Mouse (Mus musculus) kidney, postnatal 36 days (tissue): Measurements from ENCODE around the gene Grik1.

Experiments
- DNase-seq, 2 experiments: peaks; one replicate each; pipeline ENCODE4 v3.0.0; 2021 to 2022; ENCODE audit warnings: mixed read lengths in 2 of 2

Gene Grik1

DNA sequence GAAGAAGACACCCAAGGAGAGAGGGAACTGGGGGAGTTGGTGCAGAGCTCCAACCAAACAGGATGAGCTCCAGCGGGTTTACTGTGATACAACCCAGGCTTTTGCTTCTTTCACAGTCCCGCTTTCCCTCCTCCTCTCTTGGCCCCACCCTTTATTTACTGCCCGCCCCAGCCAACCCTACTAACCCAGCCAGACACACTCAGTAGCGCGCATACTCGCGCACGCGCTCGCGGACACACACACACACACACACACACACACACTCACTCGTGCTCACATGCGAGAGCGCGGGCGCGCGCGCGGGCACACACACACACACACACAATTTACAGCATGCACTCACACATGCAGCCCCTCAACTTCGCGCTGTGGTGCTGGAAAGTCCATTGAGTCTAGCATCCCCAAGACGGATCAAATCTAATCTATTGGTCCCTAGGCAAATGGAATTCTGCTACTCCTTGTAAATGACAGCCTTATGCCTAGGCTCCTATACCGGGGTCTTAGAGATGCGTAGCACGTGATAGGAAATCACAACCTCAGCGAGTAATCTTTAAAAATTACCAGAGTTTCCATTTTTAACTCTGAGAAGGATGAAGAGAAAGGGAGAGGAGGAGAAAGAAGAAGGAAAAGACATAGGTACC lies at the start of gene Grik1:
Grik1 (minus strand) TSS at position 134 of the 641 bp plus-strand sequence.
- no peak for DNase-seq

DNA sequence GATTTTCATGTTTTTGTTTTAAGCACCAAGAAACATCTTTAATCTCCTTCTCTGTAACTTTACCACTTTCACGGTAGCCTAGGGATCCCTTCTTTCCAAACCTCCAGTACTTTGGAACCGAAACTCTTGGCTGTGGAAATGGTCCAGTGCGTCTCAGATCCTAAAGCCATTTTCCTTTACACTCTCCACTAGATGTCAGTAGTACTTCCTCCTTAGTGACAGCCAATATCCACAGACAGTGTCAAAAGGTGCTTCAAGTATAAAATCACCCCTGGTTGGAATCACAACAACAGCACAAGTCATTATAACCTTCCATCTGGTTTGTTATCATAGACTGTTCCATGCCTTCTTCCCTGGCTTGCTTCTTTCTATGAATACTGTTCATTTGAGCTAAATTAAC lies 4.1 kb upstream of the Grik1 start:
- no peak for DNase-seq

DNA sequence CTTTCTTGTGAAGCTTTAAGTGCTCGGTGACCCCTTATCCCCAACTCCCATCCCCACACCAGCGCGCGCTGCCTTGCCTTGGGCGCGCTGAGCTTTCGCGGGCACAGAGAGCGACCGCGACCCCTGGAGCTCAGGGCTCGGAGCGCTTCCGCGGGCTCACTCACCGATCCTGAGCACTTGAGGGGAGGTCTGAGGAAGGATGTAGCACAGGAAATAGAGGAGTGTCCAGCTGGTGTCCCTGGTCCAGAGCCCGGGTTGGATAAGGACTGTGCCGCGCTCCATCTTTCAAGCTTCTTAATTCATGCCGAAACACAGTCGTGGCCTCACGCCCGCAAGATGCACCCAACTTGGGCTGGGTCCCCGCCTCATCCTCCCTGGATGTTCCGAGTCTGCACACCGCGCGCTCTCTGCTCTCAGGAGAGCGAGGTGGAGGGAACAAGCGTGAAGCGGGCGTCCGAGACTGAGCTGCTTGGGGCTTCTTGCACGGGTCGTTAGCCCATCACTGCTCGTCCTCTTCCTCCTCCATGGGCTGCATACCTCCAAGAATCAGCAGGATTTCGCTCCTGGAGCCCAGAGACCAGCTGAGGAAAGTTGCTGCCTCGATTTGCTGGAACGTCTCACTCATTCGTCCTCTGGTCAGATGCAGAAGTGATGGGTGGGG lies 514 bp downstream of the Grik1 start:
- no peak for DNase-seq

DNA sequence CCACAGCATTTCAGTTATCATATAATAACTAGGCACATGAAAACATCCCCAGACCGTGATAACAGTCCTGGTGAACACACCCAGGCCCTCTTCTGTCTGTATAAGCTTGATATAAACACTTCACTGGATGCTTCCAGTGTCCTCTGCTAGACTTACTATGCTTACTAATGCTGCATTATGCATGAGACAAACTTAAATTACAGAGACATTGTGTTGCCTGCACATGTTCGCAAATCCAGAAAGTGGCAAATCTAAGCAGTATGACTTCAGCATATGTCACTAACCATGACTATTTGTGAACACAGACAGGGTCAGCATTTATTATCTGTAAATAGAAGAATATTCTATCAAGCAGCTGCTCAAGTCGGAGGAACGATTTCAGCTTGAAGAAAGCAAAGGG lies 31.7 kb downstream of the Grik1 start:
- no peak for DNase-seq

DNA sequence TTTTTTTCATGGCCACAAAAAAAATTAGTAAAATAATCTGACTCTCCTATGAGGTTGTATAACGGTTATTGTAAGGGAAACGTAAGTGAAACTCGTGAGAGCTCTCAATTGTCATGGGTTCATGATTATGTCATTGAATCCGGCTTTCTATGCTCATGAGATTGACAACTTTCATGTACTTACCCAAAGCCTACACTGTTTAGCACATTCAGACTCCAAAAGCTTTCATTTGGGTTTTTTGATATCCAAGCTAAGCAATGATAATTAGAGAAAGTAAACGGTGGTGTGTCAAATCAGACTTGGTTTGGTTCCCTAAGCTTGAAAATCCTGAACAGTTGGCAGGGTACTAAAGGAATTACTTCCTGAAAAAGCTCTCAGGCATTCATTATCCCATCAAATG lies 33.0 kb downstream of the Grik1 start:
- DNase-seq, result no peak

DNA sequence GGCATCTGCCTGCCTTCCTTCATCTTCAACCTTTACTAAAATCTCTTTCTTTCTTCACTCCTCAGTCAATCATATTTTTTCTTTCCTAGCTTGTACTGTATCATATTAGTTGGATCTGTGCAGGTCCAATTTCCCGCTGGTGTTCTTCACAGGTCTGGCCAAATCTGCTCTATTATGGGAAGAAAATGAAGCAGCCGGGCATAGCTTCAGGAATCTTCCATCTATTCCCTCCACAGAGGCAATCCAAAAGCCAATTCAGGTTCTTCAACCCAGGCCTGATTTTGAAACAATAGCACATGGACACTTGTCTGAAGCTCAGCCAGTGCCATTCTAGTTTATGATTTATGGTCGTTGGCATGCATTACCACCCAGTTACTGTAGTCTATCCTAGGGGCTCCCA lies 34.0 kb downstream of the Grik1 start:
- no peak for DNase-seq

DNA sequence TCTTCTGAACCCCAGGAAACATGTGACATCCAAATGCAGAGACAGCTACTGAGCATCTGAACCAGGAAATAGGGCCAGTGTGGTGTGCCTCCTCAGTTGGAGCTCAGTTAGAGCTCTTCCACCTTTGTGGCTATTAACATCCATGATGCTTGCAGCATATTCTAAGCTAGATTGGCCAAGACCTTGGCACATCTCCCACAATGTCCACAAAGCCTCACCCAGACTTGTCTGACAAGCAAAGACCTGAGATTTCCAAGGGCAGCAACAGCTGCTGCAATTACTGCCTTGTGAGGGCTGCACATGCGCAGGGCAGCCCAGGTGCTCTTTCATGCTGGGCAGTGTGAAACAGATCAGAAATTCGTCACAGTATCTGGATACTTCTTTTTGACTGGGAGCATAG lies 37.4 kb downstream of the Grik1 start:
- no peak for DNase-seq

DNA sequence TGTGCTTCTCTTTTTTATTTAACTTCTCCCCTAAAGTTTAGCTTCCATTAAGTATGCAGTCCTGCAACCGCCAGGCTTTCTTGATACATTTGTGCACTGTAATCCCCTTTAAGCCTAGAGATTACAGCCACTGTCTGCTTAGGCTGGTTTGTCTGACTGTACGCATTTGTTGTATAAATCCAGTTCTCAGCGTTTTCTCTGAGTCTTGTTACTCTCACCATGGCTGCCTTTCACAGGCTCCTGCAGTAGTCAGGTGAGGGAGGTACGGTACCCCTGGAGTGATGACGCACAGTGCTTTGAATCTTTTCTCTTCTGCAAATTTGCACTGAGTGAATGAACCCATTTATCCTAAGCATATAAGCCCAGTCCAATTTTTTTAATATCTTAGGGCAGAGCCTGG lies 39.0 kb downstream of the Grik1 start:
- DNase-seq, result no peak

DNA sequence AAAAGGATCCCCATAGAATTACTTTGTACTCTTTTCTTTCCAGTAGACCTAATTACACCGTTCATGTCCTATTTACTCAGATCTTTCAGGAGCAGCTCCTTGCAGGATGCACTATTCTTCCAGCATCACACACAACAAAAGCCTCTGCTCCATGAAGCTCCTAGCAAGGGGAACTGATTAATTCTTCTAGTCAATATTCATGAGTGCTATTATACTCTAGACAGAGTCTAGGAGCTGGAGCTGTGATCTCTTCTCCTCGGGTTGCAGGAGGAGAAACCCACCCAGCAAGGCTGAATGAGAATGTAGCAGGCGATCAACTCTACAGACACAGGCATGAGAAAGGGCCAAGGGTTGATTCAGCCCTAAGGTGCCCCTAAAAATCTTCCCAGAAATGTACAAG lies 40.2 kb downstream of the Grik1 start:
- DNase-seq, result no peak

- DNase-seq, result no peak
Measured at GRCm38 (mm10) chr16:88247586-88247985, 42.5 kb downstream of the Grik1 start.

GRCm38 (mm10) chr16:88244658-88245057 lies 45.4 kb downstream of the Grik1 start:
- no peak for DNase-seq

DNA sequence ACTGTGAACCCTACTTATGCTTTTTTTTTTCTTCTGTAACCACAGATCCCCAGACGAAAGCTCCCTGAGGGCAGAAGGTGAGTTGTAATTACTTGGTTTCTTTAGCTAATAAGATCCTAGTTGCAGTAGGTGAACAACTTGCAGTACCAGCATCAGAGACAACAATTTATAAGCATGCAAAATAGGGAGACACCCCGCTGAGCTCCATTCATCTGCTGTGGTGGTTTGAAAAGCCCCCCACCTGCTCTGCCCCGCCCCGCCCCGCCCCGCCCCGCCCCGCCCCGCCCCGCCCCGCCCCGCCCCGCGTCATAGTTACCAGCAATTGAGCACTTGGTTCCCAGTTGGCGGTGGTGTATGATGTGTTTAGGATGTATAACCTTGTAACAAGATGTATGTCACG lies 64.4 kb downstream of the Grik1 start:
- no peak for DNase-seq

DNA sequence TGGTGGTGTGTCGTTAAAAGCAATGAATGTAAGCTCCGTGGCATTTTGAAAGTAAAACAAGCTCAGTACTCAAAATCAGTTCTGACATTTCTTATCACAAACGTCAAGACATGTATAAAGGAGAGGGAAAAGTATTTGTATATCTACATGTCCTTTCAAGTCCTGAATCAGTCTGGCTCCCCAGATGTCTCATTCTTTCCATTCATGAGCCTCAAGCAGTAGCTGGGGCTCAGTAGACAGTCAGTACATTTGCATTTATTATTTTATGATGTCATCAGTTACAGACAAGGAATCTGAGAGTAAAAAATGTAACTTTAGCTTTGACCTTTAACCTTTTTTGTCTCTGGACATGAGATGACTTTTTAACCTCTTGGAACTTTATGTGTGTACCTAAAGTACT lies 68.1 kb downstream of the Grik1 start:
- no peak for DNase-seq

DNA sequence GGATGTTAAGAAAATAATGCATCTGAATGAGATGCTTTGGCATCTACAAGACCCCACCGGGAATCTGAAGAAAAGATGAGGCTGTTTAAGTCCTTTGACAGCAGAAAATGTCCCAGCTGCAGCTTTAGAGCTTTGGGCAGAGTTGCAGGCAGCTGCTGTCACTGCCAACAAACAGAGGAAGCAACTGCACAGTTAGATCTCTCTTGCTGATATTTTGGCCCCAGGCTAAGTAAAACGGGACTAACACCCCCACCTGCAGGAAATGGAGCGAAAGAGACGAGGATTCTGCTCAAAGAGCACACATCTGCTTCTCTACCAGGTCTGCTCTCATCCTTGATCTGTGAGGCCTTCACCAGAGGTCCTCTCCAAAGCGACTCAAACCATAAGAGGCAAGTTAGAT lies 77.5 kb downstream of the Grik1 start:
- no peak for DNase-seq

DNA sequence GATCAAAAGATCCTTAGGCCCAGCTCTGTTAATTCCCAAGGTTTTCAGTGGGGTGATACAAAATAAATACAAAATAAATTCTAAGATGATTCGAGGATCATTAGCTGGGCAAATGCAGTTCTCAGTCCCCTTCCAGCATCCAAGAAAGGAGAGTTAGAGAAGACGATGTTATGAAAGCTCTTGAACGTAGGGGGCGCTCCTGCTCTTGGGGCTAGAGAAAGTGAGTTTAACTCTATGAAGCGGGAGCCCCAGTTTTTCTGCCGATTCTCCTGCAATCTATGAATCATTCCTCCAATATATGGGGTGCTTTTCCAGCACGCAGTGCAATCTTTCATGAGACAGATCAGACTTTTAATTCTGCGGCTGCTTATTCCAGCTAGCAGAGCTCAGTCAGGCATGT lies 78.2 kb downstream of the Grik1 start:
- DNase-seq, result peak in 1 of 2 experiments; percentile 5

DNA sequence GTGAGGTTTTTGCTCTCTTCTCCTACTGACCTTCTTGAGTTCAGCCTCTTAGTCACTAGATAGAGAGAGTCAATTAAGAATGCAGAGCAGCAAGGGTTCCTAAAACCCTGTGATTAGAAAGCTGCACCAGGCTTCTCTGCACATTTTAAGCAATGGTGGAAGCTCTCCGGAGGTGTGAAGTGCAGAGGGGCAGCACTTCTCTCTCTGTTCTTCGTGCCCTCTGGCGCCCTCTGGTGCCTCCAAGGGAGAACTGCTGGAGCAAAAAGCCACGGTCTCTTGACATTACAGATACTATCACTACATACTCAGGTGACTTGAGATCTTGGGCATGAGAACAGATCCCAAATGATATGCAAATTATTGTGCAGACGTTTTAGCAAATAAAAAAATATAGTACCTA lies 85.7 kb downstream of the Grik1 start:
- DNase-seq, result peak; percentile 49 to 76

DNA sequence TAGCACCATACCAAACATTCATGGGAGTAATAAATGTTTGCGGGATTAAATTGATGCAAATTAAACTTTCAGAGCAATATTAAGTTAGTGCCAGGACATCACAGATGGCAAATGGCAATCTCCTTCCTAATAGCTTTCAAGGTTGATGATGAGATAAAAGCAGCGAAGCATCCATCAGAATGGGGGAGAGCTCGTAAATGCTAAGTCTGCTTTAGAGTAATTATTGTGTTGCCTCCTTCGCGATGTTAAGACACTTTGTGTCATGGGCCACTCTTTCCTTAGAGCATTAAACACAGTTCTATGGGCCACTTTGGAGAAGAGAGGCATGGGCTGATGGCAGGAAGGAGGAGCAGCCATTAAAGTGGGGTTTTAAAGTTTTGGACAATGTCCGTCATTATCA lies 86.1 kb downstream of the Grik1 start:
- DNase-seq, result no peak

GRCm38 (mm10) chr16:88187433-88188037 lies 102.5 kb downstream of the Grik1 start:
- DNase-seq, result no peak

DNA sequence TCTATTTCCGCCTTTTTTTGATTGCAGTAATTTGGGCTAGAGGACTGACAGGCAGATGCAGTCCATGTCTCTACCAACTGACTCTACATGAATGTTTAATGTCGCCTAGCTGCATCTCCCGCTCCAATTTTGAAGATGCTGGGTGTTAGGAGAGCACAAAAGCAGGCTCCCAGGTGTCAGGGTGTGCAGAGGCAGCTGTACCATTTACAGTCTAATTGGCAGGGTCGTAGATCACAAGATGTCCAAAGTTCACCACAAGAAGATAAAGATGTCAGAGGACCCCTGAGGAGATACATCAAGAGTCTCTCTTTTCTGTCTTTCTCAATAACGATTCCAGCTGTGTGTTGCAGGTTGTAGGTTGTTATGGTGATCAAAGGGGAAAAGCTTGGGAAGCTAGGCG lies 111.3 kb downstream of the Grik1 start:
- no peak for DNase-seq

- DNase-seq, result no peak
Measured at GRCm38 (mm10) chr16:88177364-88177763, 112.7 kb downstream of the Grik1 start.

DNA sequence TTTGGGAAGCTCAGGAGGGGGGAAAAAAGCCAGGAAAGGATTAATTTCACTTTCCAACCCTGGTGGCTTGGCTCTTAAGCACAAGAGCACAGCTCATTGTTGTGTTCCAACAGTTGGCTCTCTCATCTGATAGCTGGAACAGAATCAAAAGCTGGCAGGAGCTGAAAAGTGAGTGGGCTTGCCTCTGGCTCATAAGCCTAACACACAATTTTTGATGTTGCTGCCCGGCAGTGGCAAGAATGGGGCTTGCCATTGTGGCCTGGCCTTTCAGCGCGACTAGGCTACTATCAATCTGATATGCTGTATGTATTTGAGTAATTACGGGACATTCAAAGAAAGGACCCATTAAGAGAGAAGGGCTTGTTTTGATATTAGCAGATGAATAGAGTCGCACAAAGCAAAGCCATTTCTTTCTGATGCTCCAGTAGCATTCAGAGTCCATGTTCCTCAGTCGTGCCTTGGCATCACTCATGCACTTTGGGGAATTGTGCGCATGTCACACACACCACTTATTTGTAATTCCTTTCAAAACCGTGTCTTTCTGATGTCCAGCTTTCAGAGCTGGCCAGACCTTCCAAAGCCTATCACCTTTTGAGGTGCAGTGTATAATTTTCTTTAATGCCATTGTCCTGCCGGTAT lies 115.9 kb downstream of the Grik1 start:
- DNase-seq, result no peak

DNA sequence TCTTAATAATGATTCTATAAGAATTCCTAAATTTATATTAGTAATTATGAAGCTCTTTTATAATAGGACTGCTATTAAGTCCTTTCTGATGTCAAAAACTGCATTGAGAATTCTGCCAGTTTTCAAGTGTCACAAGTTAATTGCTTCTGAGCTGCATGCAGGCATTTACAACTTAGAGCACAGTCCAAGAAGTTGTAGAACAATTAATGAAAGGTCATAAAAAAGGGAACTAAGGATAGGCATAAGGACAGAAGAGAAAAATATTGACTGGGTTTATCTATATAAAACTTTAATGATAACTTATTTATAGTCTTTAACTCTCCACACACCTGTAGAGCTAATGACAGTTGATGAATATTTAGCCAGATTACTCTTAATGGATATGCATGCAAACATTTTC lies 123.5 kb downstream of the Grik1 start:
- DNase-seq, result no peak

DNA sequence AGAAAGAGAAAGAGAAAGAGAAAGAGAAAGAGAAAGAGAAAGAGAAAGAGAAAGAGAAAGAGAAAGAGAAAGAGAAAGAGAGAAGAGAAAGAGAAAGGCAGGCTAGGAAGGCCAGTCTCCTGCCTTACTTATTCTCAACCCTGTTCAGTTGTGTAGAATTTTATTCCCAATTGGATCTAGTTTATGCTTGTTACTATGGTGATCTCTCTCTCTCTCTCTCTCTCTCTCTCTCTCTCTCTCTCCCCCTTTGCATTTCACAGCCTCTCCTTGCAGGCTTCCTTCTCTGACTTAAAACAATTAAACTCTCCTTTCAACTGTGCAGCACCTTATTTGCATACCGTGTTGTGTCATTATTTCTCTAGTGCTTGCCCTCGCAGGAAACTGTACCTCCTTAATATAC lies 147.5 kb downstream of the Grik1 start:
- no peak for DNase-seq

DNA sequence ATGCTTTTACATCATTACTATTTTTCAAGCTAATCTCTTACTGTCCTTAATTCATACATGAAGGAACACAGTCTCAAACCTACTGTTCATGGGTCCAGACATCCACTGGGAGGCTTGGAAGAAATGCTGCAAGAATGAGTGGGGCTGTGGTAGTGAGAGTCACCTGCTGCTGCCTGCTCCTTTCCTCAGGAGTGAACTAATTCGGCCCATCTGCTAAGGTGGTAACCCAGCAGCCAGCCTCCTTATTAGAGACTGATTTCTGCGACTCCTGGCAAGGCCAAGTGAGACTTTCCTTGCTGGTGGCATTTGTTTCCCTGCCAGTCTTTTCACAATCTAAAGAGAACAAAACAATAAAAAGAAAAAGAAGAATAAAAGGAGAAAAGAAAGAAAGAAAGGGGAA lies 147.9 kb downstream of the Grik1 start:
- no peak for DNase-seq
